7 mouse cellular contexts compared by ENCODE assay signal in the genomic region with DNA sequence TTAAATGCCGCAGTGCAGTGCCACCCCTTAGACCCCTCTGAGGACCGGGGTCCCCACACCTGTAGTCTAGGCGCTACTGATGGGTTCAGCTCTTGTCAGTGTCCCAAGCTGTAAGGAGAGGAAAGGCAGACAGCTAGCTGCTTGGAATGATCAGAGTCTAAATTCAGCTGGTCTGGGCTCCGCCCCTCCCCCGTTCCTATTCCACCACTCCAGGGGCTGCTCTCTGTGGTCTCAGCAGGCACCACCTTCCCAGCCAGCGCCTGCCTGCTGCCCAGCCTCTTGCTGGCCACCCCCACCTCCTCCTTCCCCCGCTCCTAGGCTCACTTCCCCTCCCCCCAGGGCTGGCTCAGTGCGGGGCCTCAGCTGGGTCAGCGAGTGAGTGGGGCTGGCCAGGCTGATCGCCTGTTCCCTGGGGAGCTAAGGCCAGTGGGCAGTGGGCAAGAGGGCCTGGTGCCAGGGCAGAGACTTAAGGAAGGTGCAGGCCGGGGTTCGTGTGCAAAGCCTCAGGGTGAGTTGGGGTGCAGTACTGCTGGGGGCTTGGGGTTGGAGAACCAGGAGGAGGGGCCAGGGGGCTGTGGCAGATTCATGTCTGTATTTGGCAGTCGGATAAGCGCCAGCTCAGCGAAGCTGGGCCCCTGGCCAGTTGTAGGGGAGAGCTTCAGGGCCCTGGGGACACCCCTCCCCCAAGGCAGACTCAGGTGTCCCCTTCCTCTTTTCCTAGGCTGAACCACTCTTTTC. TPM values are rescaled to one million over a fixed set of nuclear protein-coding genes. Genes with fewer than 3 reads are reported as not detected.
DNase-seq lines count a peak whose midpoint lies in the region; ATAC-seq and TF ChIP-seq lines count a peak whose summit lies in the region.

No protein-coding gene starts in this region.

- 7% methylated on average over 14 of the region's 15 CpGs for WGBS in forebrain, embryonic 12.5 days
- WGBS in limb, embryonic 10.5 days: 5% methylated on average over 15 of the region's 15 CpGs
- WGBS in midbrain, embryonic 14.5 days: 4% methylated on average over 14 of the region's 15 CpGs

- intact Hi-C loops in heart, postnatal 10 days (cut with DNase I): no loop called here

- H3K4me2 ChIP-seq in forebrain, embryonic 12.5 days: peak overlapping the region; percentile 38
- H3K4me2 ChIP-seq in midbrain, embryonic 14.5 days (ENCODE audit: low read length): peak overlapping the region; percentile 37

- no peak for TF ChIP-seq CTCF in E14TG2a.4 (conservative IDR thresholded peaks at IDR 0.05; ENCODE audit: low read length)

- peaks cover 53% of the 10 kb centered on the region for H3K4me1 ChIP-seq in E14TG2a.4 (replicated peaks; ENCODE audit: low read depth, low read length)
- peaks cover 35% of the 10 kb centered on the region for H3K4me1 ChIP-seq in forebrain, embryonic 12.5 days
- H3K4me1 ChIP-seq in limb, embryonic 10.5 days: peaks cover 40% of the 10 kb centered on the region
- H3K4me1 ChIP-seq in midbrain, embryonic 14.5 days (ENCODE audit: control insufficient read depth, insufficient read depth, low read length): peaks cover 21% of the 10 kb centered on the region

- peaks cover 47% of the 10 kb centered on the region for H3K27me3 ChIP-seq in E14TG2a.4 (ENCODE audit: insufficient read depth, low read length)
- H3K27me3 ChIP-seq in forebrain, embryonic 12.5 days: no peaks in the 10 kb centered on the region
- no peaks in the 10 kb centered on the region for H3K27me3 ChIP-seq in limb, embryonic 10.5 days (ENCODE audit: low read depth, poor library complexity, severe bottlenecking)
- H3K27me3 ChIP-seq in midbrain, embryonic 14.5 days (ENCODE audit: control insufficient read depth, insufficient read depth, low read length): no peaks in the 10 kb centered on the region

- peak overlapping the region; percentile 20; the same call in 1 of the 2 replicates for H3K4me3 ChIP-seq in E14TG2a.4 (replicated peaks; ENCODE audit: low read length)
- H3K4me3 ChIP-seq in forebrain, embryonic 12.5 days (replicated peaks): 0 out of 2 replicates have a peak overlapping the region, but pooled peaks have one; percentile 6
- peak overlapping the region; percentile 45 for H3K4me3 ChIP-seq in limb, embryonic 10.5 days
- no peak overlapping the region for H3K4me3 ChIP-seq in midbrain, embryonic 14.5 days (replicated peaks; ENCODE audit: low read depth, low read length)

- DNase-seq in adipocyte (ENCODE audit: low spot score): peak; percentile 50
- peak; percentile 89 to 91 for DNase-seq in heart, postnatal 10 days
- DNase-seq in limb, embryonic 10.5 days (ENCODE audit: low spot score): peak; percentile 86
- peak; percentile 73 for DNase-seq in midbrain, embryonic 14.5 days
- no peak for DNase-seq in spleen, postnatal 14 days (ENCODE audit: low spot score in 2 of 2)

- H3K9ac ChIP-seq in forebrain, embryonic 12.5 days: no peak overlapping the region
- no peak overlapping the region; the same call in 1 of the 2 replicates for H3K9ac ChIP-seq in midbrain, embryonic 14.5 days (replicated peaks; ENCODE audit: low read length)

- no peaks in the 10 kb centered on the region for H3K36me3 ChIP-seq in E14TG2a.4 (ENCODE audit: insufficient read depth, low read length)
- peaks cover 12% of the 10 kb centered on the region; the same call in 1 of the 2 replicates for H3K36me3 ChIP-seq in forebrain, embryonic 12.5 days (replicated peaks)
- H3K36me3 ChIP-seq in limb, embryonic 10.5 days: peaks cover 57% of the 10 kb centered on the region
- peaks cover 21% of the 10 kb centered on the region for H3K36me3 ChIP-seq in midbrain, embryonic 14.5 days (ENCODE audit: control insufficient read depth, insufficient read depth, low read length)

- ATAC-seq in forebrain, embryonic 12.5 days (ENCODE audit: low FRiP score): peak; percentile 77
- peak; percentile 73 for ATAC-seq in midbrain, embryonic 14.5 days (ENCODE audit: low FRiP score, low TSS enrichment)

- no peaks in the 10 kb centered on the region for H3K9me3 ChIP-seq in E14TG2a.4 (ENCODE audit: low read length)
- no peaks in the 10 kb centered on the region for H3K9me3 ChIP-seq in forebrain, embryonic 12.5 days
- H3K9me3 ChIP-seq in limb, embryonic 10.5 days (replicated peaks): no peaks in the 10 kb centered on the region
- no peaks in the 10 kb centered on the region for H3K9me3 ChIP-seq in midbrain, embryonic 14.5 days (ENCODE audit: control insufficient read depth, low read length)

- H3K27ac ChIP-seq in forebrain, embryonic 12.5 days: peak overlapping the region; percentile 63
- H3K27ac ChIP-seq in limb, embryonic 10.5 days: peak overlapping the region; percentile 89
- H3K27ac ChIP-seq in midbrain, embryonic 14.5 days (replicated peaks; ENCODE audit: low read depth, low read length): peak overlapping the region; percentile 67

RNA-seq across cellular contexts. Expression of a gene that starts 24.8 kb away (rescaled TPM):
- polyA plus RNA-seq in forebrain, embryonic 12.5 days (2016; fragmentation: Nextera tagmentation; extraction: Ambion mirVana): 10.0 and 11.3 TPM in 2 replicates
- total RNA-seq in heart, postnatal 10 days (2021): 100 to 1,000 TPM; 104 to 112 TPM
- polyA plus RNA-seq in limb, embryonic 10.5 days (2016; fragmentation: Nextera tagmentation; extraction: Ambion mirVana): 45.7 and 49.6 TPM in 2 replicates
- polyA plus RNA-seq in midbrain, embryonic 14.5 days (2014; fragmentation: Nextera tagmentation; extraction: Ambion mirVana): 15.6 and 19.4 TPM in 2 replicates

RNA-seq across cellular contexts. Expression of a gene that starts 35.8 kb away (rescaled TPM):
- 54.8 and 55.8 TPM in 2 replicates for polyA plus RNA-seq in forebrain, embryonic 12.5 days (2016; fragmentation: Nextera tagmentation; extraction: Ambion mirVana)
- 10 to 100 TPM; 39.7 to 40.1 TPM for total RNA-seq in heart, postnatal 10 days (2021)
- 50.4 and 61.7 TPM in 2 replicates for polyA plus RNA-seq in limb, embryonic 10.5 days (2016; fragmentation: Nextera tagmentation; extraction: Ambion mirVana)
- 75.7 and 75.9 TPM in 2 replicates for polyA plus RNA-seq in midbrain, embryonic 14.5 days (2014; fragmentation: Nextera tagmentation; extraction: Ambion mirVana)

RNA-seq across cellular contexts. Expression of a gene that starts 39.8 kb away (rescaled TPM):
- polyA plus RNA-seq in forebrain, embryonic 12.5 days (2016; fragmentation: Nextera tagmentation; extraction: Ambion mirVana): 0.74 and 0.78 TPM in 2 replicates
- 100 to 1,000 TPM; 909 to 916 TPM for total RNA-seq in heart, postnatal 10 days (2021)
- polyA plus RNA-seq in limb, embryonic 10.5 days (2016; fragmentation: Nextera tagmentation; extraction: Ambion mirVana): 6.2 and 7.8 TPM in 2 replicates
- polyA plus RNA-seq in midbrain, embryonic 14.5 days (2014; fragmentation: Nextera tagmentation; extraction: Ambion mirVana): 0.32 and 1.4 TPM in 2 replicates

RNA-seq across cellular contexts. Expression of a gene that starts 50.3 kb away (rescaled TPM):
- polyA plus RNA-seq in forebrain, embryonic 12.5 days (2016; fragmentation: Nextera tagmentation; extraction: Ambion mirVana): 6.4 and 8.2 TPM in 2 replicates
- total RNA-seq in heart, postnatal 10 days (2021): not detected
- 0.31 and 0.59 TPM in 2 replicates for polyA plus RNA-seq in limb, embryonic 10.5 days (2016; fragmentation: Nextera tagmentation; extraction: Ambion mirVana)
- 16.6 and 34.3 TPM in 2 replicates for polyA plus RNA-seq in midbrain, embryonic 14.5 days (2014; fragmentation: Nextera tagmentation; extraction: Ambion mirVana)

Comparison
In these comparisons a context has a peak if more than half of its experiments do, and no peak if none do; other contexts are left out.
1. DNase-seq: peak in adipocyte (single experiment), heart, postnatal 10 days (2 of 2), limb, embryonic 10.5 days (single experiment) and midbrain, embryonic 14.5 days (single experiment); none in spleen, postnatal 14 days (0 of 2).
2. Peak in every context shown above with its lines, with median percentiles within 50 percentile points of each other: H3K27ac ChIP-seq.